Mouse (Mus musculus) hindbrain, embryonic 12.5 days (tissue): Measurements from ENCODE around the gene Jtb. TPM values are rescaled to one million over a fixed set of nuclear protein-coding genes. Genes with fewer than 3 reads are reported as not detected.
"Not testable (repeated sequence)": the region's sequence is repeated elsewhere in the genome, so short reads cannot be mapped to it uniquely, and the experiment has no call there.

ENCODE experiments used
- ATAC-seq: fragments of 200-750 bp; cut with Nextera tagmentation; 2 replicates; pipeline ENCODE4 v1.8.0; 2017; ENCODE audit warnings: moderate TSS enrichment; ENCODE audit not compliant: low FRiP score
- H3K27ac ChIP-seq: fragments of 300-500 bp; sonication (generic); 2 replicates; pipeline ENCODE4 v1.5.1; 2016; ENCODE audit warnings: mild to moderate bottlenecking
- H3K27me3 ChIP-seq: fragments of 300-500 bp; sonication (generic); 2 replicates; pipeline ENCODE4 v1.6.1; 2016; ENCODE audit warnings: mild to moderate bottlenecking
- H3K36me3 ChIP-seq: fragments of 300-500 bp; sonication (generic); 2 replicates; pipeline ENCODE4 v1.6.1; 2016; ENCODE audit warnings: mild to moderate bottlenecking
- H3K4me1 ChIP-seq: fragments of 300-500 bp; sonication (generic); 2 replicates; pipeline ENCODE4 v1.6.1; 2016
- H3K4me2 ChIP-seq: fragments of 300-500 bp; sonication (generic); replicated peaks from 2 replicates; pipeline ENCODE4 v1.6.1; 2016; ENCODE audit warnings: mild to moderate bottlenecking
- H3K4me3 ChIP-seq: fragments of 300-500 bp; sonication (generic); 2 replicates; pipeline ENCODE4 v1.5.1; 2016; ENCODE audit warnings: mild to moderate bottlenecking
- H3K9ac ChIP-seq: fragments of 300-500 bp; sonication (generic); 2 replicates; pipeline ENCODE4 v1.6.1; 2016; ENCODE audit warnings: mild to moderate bottlenecking, moderate library complexity
- H3K9me3 ChIP-seq: fragments of 300-500 bp; sonication (generic); replicated peaks from 2 replicates; pipeline ENCODE4 v1.6.1; 2016; ENCODE audit warnings: mild to moderate bottlenecking
- WGBS: fragments of 180-500 bp; shearing (Covaris S2); methylation state at CpG from one replicate; pipeline ENCODE4 v1.1.7; 2016; 5-methylcytosine and 5-hydroxymethylcytosine counted together
- polyA plus RNA-seq: library from polyadenylated mRNA; unstranded; fragments of >200 nt; fragmentation: Nextera tagmentation; extraction: Ambion mirVana; gene quantifications from 2 replicates; pipeline ENCODE4 v1.2.1, GENCODE M21; 2016

Jtb gene
- polyA plus RNA-seq, 1 experiment from 2014 or later, result 94.8 TPM

GRCm38 (mm10) chr3:90241669-90242358 is 10.4 kb downstream of the Jtb start:
- no peak for ATAC-seq
- Histone ChIP-seq H3K4me3 (no peak overlapping the region), H3K9me3 (no peaks in the 10 kb centered on the region), H3K4me2 (peak overlapping the region; percentile 53; the same call in 1 of the 2 replicates), H3K36me3 (no peaks in the 10 kb centered on the region), H3K27ac (no peak overlapping the region), H3K9ac (no peak overlapping the region), H3K27me3 (no peaks in the 10 kb centered on the region), H3K4me1 (peaks cover 13% of the 10 kb centered on the region)
- WGBS, result 86% methylated on average over 10 of the region's 10 CpGs

- WGBS, result 1% methylated on average over 19 of the region's 19 CpGs
- Histone ChIP-seq H3K4me1 (peaks cover 16% of the 10 kb centered on the region), H3K9ac (peak within 1 kb of the TSS; percentile 38; the same call in 1 of the 2 replicates), H3K4me3 (peak within 1 kb of the TSS; percentile 23), H3K4me2 (peak within 1 kb of the TSS; percentile 53), H3K36me3 (no peaks in the 10 kb centered on the region), H3K27me3 (no peaks in the 10 kb centered on the region), H3K27ac (no peak within 1 kb of the TSS), H3K9me3 (no peaks in the 10 kb centered on the region)
- ATAC-seq, result peak; percentile 57
Measured at GRCm38 (mm10) chr3:90242984-90243775, 11.8 kb downstream of the Jtb start, which contains the start of gene Creb3l4. TSS of gene Creb3l4 (minus strand) at chr3:90243512.

GRCm38 (mm10) chr3:90245406-90245805 is 14.0 kb downstream of the Jtb start:
- no peak overlapping the region for H3K4me2 ChIP-seq
- H3K9ac ChIP-seq, result no peak overlapping the region
- H3K36me3 ChIP-seq, result no peaks in the 10 kb centered on the region
- no peak for ATAC-seq
- WGBS, result 83% methylated on average over 2 of the region's 2 CpGs
- no peak overlapping the region for H3K27ac ChIP-seq
- H3K4me3 ChIP-seq, result no peak overlapping the region
- H3K27me3 ChIP-seq, result no peaks in the 10 kb centered on the region
- no peaks in the 10 kb centered on the region for H3K9me3 ChIP-seq
- H3K4me1 ChIP-seq, result peaks cover 26% of the 10 kb centered on the region

DNA sequence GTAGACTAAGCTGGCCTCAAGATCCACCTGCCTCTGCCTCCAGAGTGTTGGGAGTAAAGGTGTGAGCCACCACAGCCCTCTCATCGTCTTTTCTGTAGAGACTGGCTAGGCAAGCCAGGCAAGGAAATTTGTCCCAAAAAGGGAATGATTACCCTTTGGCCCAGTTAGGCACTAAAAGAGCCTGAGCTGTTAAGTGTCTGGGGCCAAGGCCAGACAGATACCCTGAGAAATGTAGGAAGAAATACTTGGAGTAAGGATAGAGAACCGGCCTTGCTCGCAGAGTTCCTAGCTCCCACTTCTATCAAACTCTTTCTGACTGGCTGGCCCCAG is 16.2 kb downstream of the Jtb start:
- peak overlapping the region; percentile 74 for H3K4me3 ChIP-seq
- WGBS, result 2% methylated on average over 3 of the region's 3 CpGs

DNA sequence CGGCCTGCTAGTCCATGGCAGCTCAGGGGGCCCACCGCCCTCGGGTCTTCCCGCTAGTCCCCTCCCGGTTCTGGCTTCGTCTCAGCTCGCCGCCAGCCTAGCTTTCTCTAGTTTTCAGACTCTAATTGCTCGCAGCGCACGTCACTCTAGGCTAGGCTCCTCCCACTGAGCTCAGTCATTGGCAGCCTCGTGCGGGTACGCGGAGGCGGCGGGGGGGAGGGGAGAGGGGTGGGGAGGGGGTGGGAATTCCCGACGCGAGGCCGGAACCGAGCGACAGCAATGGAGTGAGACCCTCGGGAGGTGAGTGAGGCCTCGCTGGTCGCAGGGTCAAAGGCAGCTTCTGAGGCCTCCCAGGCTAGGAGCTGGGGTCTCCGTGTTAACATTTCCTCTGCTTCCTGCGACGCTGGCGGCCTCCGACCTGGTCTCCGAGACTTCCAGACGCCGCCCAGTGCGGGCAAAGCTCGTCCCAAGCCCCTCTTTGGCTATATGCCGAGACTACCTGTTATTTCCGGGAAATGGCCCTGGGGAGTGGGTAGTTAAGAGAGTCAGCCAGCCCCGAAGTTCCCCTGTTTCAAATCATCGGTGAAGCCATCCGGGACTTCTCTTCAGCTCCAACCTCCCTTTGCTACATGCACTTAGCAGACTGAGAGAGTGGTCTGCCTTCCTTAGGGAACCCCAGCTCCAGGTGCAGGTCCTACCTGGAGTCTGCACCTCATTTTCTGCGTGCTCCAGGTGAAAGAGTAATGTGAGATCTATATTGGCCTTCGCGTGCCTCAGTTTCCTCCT is 16.8 kb downstream of the Jtb start, which contains the start of gene Slc39a1:
TSS of gene Slc39a1 (plus strand) at position 213 of the 786 bp plus-strand sequence.
- peak within 1 kb of the TSS; percentile 74 for H3K4me3 ChIP-seq
- H3K9me3 ChIP-seq, result no peaks in the 10 kb centered on the region
- no peaks in the 10 kb centered on the region for H3K27me3 ChIP-seq
- peaks cover 21% of the 10 kb centered on the region for H3K4me1 ChIP-seq
- peaks cover 12% of the 10 kb centered on the region for H3K36me3 ChIP-seq
- H3K4me2 ChIP-seq, result peak within 1 kb of the TSS; percentile 68
- peak; percentile 95 for ATAC-seq
- peak within 1 kb of the TSS; percentile 87 for H3K27ac ChIP-seq
- WGBS, result under 1% methylated on average over 44 of the region's 44 CpGs
- peak within 1 kb of the TSS; percentile 84 for H3K9ac ChIP-seq

More for the DNA sequence above, 16.2 kb downstream of the Jtb start:
- Histone ChIP-seq H3K36me3 (peaks cover 12% of the 10 kb centered on the region), H3K4me1 (peaks cover 25% of the 10 kb centered on the region), H3K27me3 (no peaks in the 10 kb centered on the region), H3K9ac (peak overlapping the region; percentile 84), H3K9me3 (no peaks in the 10 kb centered on the region), H3K4me2 (peak overlapping the region; percentile 68), H3K27ac (peak overlapping the region; percentile 87)
- no peak; the same call in 1 of the 2 replicates for ATAC-seq

- H3K36me3 ChIP-seq, result peaks cover 12% of the 10 kb centered on the region
- no peaks in the 10 kb centered on the region for H3K9me3 ChIP-seq
- peak overlapping the region; percentile 87; the same call in 1 of the 2 replicates for H3K27ac ChIP-seq
- ATAC-seq, result no peak
- peak overlapping the region; percentile 84 for H3K9ac ChIP-seq
- H3K4me1 ChIP-seq, result peaks cover 15% of the 10 kb centered on the region
- no peaks in the 10 kb centered on the region for H3K27me3 ChIP-seq
- H3K4me3 ChIP-seq, result peak overlapping the region; percentile 74
- WGBS, result 7% methylated on average over 10 of the region's 10 CpGs
- H3K4me2 ChIP-seq, result peak overlapping the region; percentile 68
Measured at GRCm38 (mm10) chr3:90248746-90249100, 17.3 kb downstream of the Jtb start.

DNA sequence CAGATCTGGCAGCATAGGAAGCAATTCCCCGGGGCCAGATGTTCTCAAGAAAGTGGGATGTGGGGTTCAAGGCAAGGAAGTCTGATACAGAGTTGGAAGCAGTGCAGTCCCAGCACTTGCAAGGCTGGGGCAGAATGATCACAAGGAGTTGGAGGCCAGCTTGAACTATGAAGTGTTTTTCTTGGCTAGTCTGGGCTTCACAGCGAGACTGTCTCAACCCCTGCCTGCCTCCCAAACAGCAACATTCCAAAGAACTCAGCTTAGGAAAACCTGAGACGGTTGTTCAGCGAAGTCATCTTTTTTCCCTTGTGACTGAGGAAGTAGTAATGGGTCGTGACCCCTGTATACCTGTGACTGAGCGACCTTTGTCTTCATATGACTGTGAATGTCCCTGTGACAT is 19.4 kb downstream of the Jtb start:
- Histone ChIP-seq H3K9ac (no peak overlapping the region), H3K36me3 (peaks cover 12% of the 10 kb centered on the region), H3K27me3 (no peaks in the 10 kb centered on the region), H3K4me2 (no peak overlapping the region), H3K4me3 (no peak overlapping the region), H3K4me1 (peaks cover 23% of the 10 kb centered on the region), H3K27ac (no peak overlapping the region), H3K9me3 (no peaks in the 10 kb centered on the region)
- 82% methylated on average over 6 of the region's 6 CpGs for whole genome bisulfite sequencing
- ATAC-seq, result no peak

DNA sequence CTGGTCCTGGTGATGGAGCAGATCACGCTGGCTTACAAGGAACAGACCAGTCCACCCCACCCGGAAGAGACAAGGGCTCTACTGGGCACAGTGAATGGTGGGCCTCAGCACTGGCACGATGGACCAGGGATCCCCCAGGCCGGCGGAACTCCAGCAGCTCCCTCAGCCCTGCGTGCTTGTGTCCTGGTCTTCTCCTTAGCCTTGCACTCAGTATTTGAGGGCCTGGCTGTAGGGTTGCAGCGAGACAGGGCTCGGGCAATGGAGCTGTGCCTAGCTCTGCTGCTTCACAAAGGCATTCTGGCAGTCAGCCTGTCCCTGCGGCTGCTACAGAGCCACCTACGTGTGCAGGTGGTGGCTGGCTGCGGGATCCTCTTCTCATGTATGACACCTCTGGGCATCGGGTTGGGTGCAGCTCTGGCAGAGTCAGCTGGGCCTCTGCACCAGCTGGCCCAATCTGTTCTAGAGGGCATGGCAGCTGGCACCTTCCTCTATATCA is 20.4 kb downstream of the Jtb start:
- not testable (repeated sequence) for H3K9me3 ChIP-seq

GRCm38 (mm10) chr3:90252659-90253058 is 21.3 kb downstream of the Jtb start:
- H3K4me3 ChIP-seq, H3K9ac ChIP-seq, H3K27me3 ChIP-seq, ATAC-seq, H3K4me2 ChIP-seq, H3K9me3 ChIP-seq, H3K27ac ChIP-seq: not testable (repeated sequence)
- 93% methylated on average over 2 of the region's 2 CpGs for WGBS
- Histone ChIP-seq H3K36me3 (peaks cover 19% of the 10 kb centered on the region), H3K4me1 (peaks cover 25% of the 10 kb centered on the region)

More for the DNA sequence above, 20.4 kb downstream of the Jtb start:
- not testable (repeated sequence) for H3K27ac ChIP-seq, H3K4me2 ChIP-seq, H3K4me3 ChIP-seq, ATAC-seq, H3K27me3 ChIP-seq, H3K9ac ChIP-seq
- Histone ChIP-seq H3K36me3 (peaks cover 12% of the 10 kb centered on the region), H3K4me1 (peaks cover 27% of the 10 kb centered on the region)
- 94% methylated on average over 8 of the region's 12 CpGs for WGBS

- Histone ChIP-seq H3K36me3 (peaks cover 25% of the 10 kb centered on the region), H3K9ac (peak overlapping the region; percentile 51; the same call in 1 of the 2 replicates), H3K4me2 (peak overlapping the region; percentile 80), H3K4me3 (0 out of 2 replicates have a peak overlapping the region, but pooled peaks have one; percentile 84), H3K4me1 (peaks cover 25% of the 10 kb centered on the region)
- ATAC-seq, result peak; percentile 1; the same call in 1 of the 2 replicates
- not testable (repeated sequence) for H3K27ac ChIP-seq, H3K9me3 ChIP-seq, H3K27me3 ChIP-seq
- WGBS, result 83% methylated on average over 1 of the region's 1 CpGs
Measured at GRCm38 (mm10) chr3:90253174-90253573, 21.8 kb downstream of the Jtb start.

DNA sequence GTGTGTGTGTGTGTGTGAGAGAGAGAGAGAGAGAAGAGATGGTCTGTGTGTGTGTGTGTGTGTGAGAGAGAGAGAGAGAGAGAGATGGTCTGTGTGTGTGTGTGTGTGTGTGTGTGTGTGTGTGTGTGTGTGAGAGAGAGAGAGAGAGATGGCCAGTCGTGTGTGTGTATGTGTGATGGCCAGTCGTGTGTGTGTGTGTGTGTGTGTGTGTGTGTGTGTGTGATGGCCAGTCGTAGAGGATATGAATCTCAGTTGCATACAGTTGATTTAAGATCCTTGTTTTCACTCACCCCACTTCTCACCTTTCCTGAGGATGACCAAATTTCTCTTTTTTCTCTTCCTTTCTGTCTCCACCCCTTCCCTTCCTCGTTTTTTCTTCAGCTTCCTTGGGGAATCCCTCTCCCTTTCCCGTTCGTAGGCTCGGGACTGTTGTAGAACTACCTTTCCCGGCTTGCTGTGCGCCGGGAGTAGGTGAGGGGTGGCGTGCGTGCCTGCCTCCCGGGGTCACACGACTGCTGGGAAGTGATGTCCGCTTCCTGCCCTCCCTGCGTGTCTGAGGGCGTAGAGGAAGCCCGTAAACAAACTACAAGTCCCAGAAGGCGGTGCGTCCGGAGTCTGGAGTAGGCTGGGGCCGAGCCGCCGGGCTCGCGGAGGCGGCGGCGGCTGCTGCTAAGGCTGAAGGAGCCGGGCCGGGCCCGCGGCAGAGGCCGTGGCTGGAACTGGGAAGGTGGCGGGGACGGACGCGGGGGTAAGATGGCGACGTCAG is 22.4 kb downstream of the Jtb start, which contains the start of gene Crtc2:
TSS of gene Crtc2 (plus strand) at position 511 of the 766 bp plus-strand sequence.
- ATAC-seq, result peak; percentile 97
- 1% methylated on average over 40 of the region's 40 CpGs for WGBS

More for the DNA sequence above, 22.4 kb downstream of the Jtb start, which contains the start of gene Crtc2:
- Histone ChIP-seq H3K27ac (peak within 1 kb of the TSS; percentile 90), H3K36me3 (peaks cover 30% of the 10 kb centered on the region), H3K9ac (peak within 1 kb of the TSS; percentile 90), H3K4me1 (peaks cover 20% of the 10 kb centered on the region), H3K27me3 (no peaks in the 10 kb centered on the region), H3K9me3 (no peaks in the 10 kb centered on the region), H3K4me2 (peak within 1 kb of the TSS; percentile 80), H3K4me3 (peak within 1 kb of the TSS; percentile 84)
